Mouse (Mus musculus) lung, postnatal 0 days (tissue): ENCODE measurements around the gene Polr1b. TPM values are rescaled to one million over a fixed set of nuclear protein-coding genes. Genes with fewer than 3 reads are reported as not detected.
A peak's percentile ranks its signal among the peaks of the same experiment; 100 is the strongest.

Source experiments
- ATAC-seq: fragments of 200-750 bp; cut with Nextera tagmentation; 2 replicates; pipeline ENCODE4 v1.8.0; 2017; ENCODE audit warnings: moderate library complexity
- DNase-seq: peaks from one replicate; pipeline ENCODE4 v3.0.0-alpha.2; 2016; ENCODE audit warnings: low spot score
- H3K27ac ChIP-seq: fragments of 300-500 bp; sonication (generic); 2 replicates; pipeline ENCODE4 v1.5.1; 2014; ENCODE audit warnings: antibody characterized with exemption, mild to moderate bottlenecking, low read length, mixed read lengths
- H3K27me3 ChIP-seq: fragments of 300-500 bp; sonication (generic); replicated peaks from 2 replicates; pipeline ENCODE4 v1.6.1; 2014; ENCODE audit warnings: low read length, mixed read lengths; ENCODE audit not compliant: insufficient read depth
- H3K36me3 ChIP-seq: fragments of 300-500 bp; sonication (generic); 2 replicates; pipeline ENCODE4 v1.6.1; 2014; ENCODE audit warnings: low read length, mixed read lengths; ENCODE audit not compliant: insufficient read depth
- H3K4me1 ChIP-seq: fragments of 300-500 bp; sonication (generic); 2 replicates; pipeline ENCODE4 v1.6.1; 2014; ENCODE audit warnings: antibody characterized with exemption, low read depth, low read length, mixed read lengths; ENCODE audit not compliant: insufficient read depth
- H3K4me2 ChIP-seq: fragments of 300-500 bp; sonication (generic); replicated peaks from 2 replicates; pipeline ENCODE4 v1.6.1; 2014; ENCODE audit warnings: low read depth, mild to moderate bottlenecking, low read length, moderate library complexity, mixed read lengths
- H3K4me3 ChIP-seq: fragments of 300-500 bp; sonication (generic); 2 replicates; pipeline ENCODE4 v1.5.1; 2014; ENCODE audit warnings: low read depth, low read length
- H3K9ac ChIP-seq: fragments of 300-500 bp; sonication (generic); replicated peaks from 2 replicates; pipeline ENCODE4 v1.6.1; 2014; ENCODE audit warnings: low read depth, mild to moderate bottlenecking
- H3K9me3 ChIP-seq: fragments of 300-500 bp; sonication (generic); 2 replicates; pipeline ENCODE4 v1.6.1; 2016; ENCODE audit warnings: low read length, mixed read lengths
- CTCF ChIP-seq: IDR thresholded peaks from 2 replicates; pipeline ENCODE4 v1.5.1; 2016; ENCODE audit warnings: antibody characterized with exemption, mild to moderate bottlenecking
- EP300 ChIP-seq: IDR thresholded peaks from 2 replicates; pipeline ENCODE4 v1.6.1; 2016; ENCODE audit warnings: antibody characterized with exemption, mild to moderate bottlenecking, control low read depth
- WGBS: fragments of 180-500 bp; shearing (Covaris S2); extraction: QIAGEN DNeasy Blood & Tissue Kit; methylation state at CpG from one replicate; pipeline ENCODE4 v1.1.7; 2014; 5-methylcytosine and 5-hydroxymethylcytosine counted together
- polyA plus RNA-seq: library from polyadenylated mRNA; unstranded; fragments of >200 nt; fragmentation: Nextera tagmentation; extraction: Ambion mirVana; gene quantifications from 2 replicates; pipeline ENCODE4 v1.2.1, GENCODE M21; 2015

The Polr1b gene
- polyA plus RNA-seq, 1 experiment from 2014 or later = 5.5 TPM

DNA sequence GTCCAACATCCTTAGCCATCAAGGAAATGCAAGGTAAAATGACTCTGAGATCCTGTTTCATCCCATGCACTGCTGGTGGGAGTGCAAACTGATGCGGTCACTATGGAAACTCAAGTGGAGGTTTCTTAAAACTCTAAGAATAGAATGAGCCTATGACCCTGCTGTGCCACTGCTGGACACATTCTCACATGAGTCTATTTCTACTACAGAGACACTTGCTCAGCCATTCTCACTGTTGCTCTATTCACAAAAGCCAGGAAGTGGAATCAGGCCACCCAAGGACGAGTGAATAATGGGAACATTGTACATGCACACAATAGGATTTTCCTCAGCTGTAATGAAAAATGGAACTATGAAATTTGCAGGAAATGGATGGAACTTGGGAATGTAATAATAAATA is 48.0 kb downstream of the Polr1b start:
- TF ChIP-seq CTCF (no peak), EP300 (no peak)
- 54% methylated on average over 2 of the region's 2 CpGs for WGBS
- Histone ChIP-seq H3K4me3 (no peak overlapping the region), H3K9me3 (no peaks in the 10 kb centered on the region), H3K27ac (no peak overlapping the region), H3K36me3 (no peaks in the 10 kb centered on the region), H3K27me3 (no peaks in the 10 kb centered on the region), H3K9ac (no peak overlapping the region), H3K4me2 (no peak overlapping the region), H3K4me1 (no peaks in the 10 kb centered on the region)
- ATAC-seq = no peak; the same call in 1 of the 2 replicates
- no peak for DNase-seq

DNA sequence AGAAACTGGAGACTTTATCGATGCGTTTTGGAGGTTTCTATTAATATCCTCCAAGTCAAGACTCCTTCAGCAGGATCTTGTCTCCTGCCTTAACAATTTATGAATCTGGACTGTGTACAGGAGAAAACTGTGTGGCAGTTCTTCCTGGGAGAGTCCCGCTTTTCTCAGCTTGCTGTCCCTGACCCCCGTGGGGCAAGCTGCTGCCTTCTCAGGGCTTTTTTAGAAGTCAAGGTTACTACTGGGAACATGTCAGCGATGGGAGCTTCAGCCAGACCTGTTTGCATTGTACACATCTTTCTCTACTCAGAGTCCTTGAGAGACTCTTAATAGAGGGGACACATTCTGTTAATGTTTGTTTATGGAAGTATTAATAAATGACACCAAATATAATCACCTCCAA is 49.6 kb downstream of the Polr1b start:
- 78% methylated on average over 5 of the region's 5 CpGs for WGBS
- H3K36me3 ChIP-seq = no peaks in the 10 kb centered on the region
- no peak overlapping the region for H3K27ac ChIP-seq
- no peak for TF ChIP-seq EP300
- ATAC-seq (no peak), DNase-seq (no peak)
- no peaks in the 10 kb centered on the region for H3K9me3 ChIP-seq
- H3K9ac ChIP-seq = no peak overlapping the region
- no peaks in the 10 kb centered on the region for H3K27me3 ChIP-seq
- no peak overlapping the region for H3K4me2 ChIP-seq
- H3K4me1 ChIP-seq = no peaks in the 10 kb centered on the region
- no peak overlapping the region for H3K4me3 ChIP-seq

DNA sequence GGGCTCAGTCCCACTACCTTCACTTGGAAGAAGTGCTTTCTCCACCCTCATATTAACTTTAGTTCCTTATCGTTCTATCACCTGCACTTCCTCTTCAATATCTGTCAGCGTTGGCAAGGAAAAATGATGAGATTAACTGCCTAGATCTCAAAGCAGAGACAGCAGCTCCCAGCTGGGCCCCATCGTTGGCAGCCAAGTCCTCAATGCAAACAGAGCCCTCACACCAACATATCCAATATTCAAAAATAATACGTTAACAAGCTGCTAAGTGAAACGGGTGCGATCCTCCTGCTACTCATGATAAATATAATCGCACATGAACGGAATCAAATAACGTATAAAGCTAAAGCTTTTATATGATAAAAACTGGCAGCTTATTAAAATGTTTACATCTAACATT is 50.3 kb downstream of the Polr1b start:
- Histone ChIP-seq H3K4me1 (no peaks in the 10 kb centered on the region), H3K27ac (no peak overlapping the region), H3K9ac (no peak overlapping the region), H3K9me3 (no peaks in the 10 kb centered on the region), H3K4me2 (no peak overlapping the region), H3K4me3 (no peak overlapping the region), H3K27me3 (no peaks in the 10 kb centered on the region), H3K36me3 (no peaks in the 10 kb centered on the region)
- DNase-seq (no peak), ATAC-seq (no peak)
- 46% methylated on average over 9 of the region's 9 CpGs for WGBS
- no peak for TF ChIP-seq CTCF
- TF ChIP-seq EP300 = no peak

DNA sequence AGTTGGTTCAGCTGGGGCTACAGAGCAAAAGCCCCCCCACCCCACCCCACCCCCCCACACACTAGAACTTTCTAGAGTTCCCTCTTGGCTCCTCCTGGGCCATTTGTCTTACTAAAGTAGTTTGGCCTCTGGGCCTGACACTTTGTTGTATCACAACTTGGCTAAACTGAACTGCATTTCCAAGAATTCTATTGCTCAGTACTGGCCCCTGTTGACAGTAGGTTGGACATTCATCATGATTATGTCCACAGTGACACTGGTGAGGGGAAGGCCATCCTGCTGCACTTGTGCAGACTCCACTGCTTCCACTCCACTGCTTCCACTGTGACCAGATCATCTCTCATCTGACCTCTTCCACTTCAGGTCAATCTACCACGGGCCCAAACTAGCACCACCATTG is 52.0 kb downstream of the Polr1b start:
- Histone ChIP-seq H3K36me3 (no peaks in the 10 kb centered on the region), H3K4me1 (no peaks in the 10 kb centered on the region), H3K4me3 (no peak overlapping the region), H3K9me3 (no peaks in the 10 kb centered on the region), H3K4me2 (no peak overlapping the region), H3K27me3 (no peaks in the 10 kb centered on the region), H3K27ac (no peak overlapping the region), H3K9ac (no peak overlapping the region)
- ATAC-seq (no peak), DNase-seq (no peak)
- TF ChIP-seq CTCF (peak; percentile 30; the same call in 1 of the 2 replicates), EP300 (no peak)
- WGBS = 69% methylated on average over 1 of the region's 1 CpGs

DNA sequence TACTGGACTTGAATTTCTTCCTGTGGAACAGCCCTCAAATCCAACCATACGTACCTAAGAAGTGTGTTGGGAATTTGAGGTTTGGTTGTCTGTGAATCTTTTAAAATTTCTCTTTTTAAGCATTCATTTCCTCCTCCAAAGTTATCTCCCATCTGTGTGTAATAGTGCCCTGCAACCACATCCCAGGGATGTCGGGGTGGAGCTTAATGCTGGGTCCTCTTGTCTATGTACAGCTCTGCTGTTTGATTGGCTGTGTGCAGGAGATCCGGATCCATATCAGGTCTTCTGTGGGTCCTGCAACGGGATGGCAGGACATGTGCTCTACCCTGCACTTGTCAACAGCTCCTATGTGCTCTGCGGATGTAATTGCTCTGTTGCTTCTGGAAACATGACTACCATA is 64.0 kb downstream of the Polr1b start:
- 51% methylated on average over 5 of the region's 5 CpGs for WGBS
- Histone ChIP-seq H3K36me3 (no peaks in the 10 kb centered on the region), H3K4me2 (no peak overlapping the region), H3K9ac (no peak overlapping the region), H3K9me3 (no peaks in the 10 kb centered on the region), H3K27ac (no peak overlapping the region), H3K27me3 (no peaks in the 10 kb centered on the region), H3K4me3 (no peak overlapping the region), H3K4me1 (no peaks in the 10 kb centered on the region; the same call in 1 of the 2 replicates)
- ATAC-seq (no peak), DNase-seq (no peak)
- TF ChIP-seq CTCF = no peak
- TF ChIP-seq EP300 = no peak

DNA sequence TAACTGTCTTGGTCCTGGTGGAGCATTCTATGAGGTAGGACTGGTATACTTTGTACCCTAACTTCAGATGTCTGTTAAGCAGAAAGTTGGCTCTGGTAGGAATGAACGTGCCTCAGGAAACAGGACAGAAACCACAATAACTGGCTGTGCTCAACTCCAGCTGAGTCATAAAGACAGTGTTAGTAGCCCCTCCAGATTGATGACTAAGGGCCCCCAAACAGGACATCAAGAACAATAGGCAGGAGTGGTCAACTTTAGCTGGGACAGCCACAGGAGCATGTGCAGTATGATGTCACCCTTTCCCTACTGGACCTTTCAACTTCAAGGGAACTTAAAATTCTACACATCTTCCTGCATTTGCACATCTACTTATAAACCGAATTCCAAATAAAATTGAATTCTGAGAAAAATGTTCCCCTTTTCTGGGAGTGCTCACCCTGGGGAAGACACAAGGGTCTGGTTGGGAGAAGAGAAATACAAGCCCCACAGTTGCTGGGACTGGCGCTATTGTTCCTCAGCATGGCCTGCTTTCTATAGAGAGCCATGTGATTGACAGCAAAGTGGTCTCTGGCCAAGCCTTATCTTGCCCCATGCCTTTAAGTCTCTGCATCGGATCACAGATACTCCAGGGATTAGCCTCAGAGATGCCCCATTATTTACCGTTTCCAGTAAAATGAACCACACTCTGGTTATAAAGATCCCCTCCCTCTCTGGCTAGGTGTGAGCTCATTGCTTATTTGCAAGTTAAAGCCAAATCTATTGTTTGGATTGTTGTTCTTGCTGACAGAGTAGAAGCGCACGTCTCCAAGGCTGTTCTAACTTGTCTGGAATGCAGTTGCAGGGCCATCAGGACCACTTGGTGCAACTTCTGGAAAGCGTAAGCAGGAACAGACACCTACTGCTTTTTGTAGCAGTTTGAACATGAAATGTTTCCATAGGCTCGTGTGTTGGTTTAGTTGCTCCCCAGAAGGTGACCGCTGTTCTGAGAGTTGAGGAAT is 66.0 kb downstream of the Polr1b start:
- TF ChIP-seq CTCF (no peak), EP300 (peak; percentile 68)
- H3K4me1 ChIP-seq = no peaks in the 10 kb centered on the region; the same call in 1 of the 2 replicates
- H3K9ac ChIP-seq = no peak overlapping the region
- no peak overlapping the region for H3K4me3 ChIP-seq
- 52% methylated on average over 10 of the region's 10 CpGs for WGBS
- no peaks in the 10 kb centered on the region for H3K36me3 ChIP-seq
- H3K27me3 ChIP-seq = no peaks in the 10 kb centered on the region
- DNase-seq = peak; percentile 62
- H3K4me2 ChIP-seq = no peak overlapping the region
- peak; percentile 95 for ATAC-seq
- H3K27ac ChIP-seq = peak overlapping the region; percentile 81
- H3K9me3 ChIP-seq = no peaks in the 10 kb centered on the region
